Mouse (Mus musculus) left cerebral cortex, adult 11 months (tissue): ENCODE results near the gene Srsx.
"Not testable (repeated sequence)": the region's sequence is repeated elsewhere in the genome, so short reads cannot be mapped to it uniquely, and the experiment has no call there.

ENCODE experiments used
- DNase-seq: peaks from one replicate; pipeline ENCODE4 v3.0.0; 2022; ENCODE audit warnings: low spot score

Gene Srsx

DNA sequence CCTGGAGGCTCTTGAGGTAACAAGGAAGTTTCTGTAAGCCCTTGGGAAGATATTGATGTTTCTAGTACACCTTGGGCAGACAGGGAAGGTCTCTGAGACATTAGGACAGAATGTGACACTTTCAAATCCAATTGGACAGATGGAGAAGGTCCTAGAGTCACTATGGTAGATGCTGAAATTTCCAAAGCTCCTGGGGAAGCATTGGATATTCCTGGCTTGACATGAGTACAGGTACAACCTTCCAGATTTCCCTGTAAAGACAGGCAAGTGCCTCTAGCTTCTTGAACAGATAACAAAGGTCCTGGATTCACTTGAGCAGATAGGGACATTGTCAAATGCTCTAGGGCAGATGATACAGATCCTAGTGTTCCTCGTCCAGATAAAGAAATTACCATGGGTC lies at the start of gene Srsx:
Gene Srsx (minus strand): TSS at position 101 of the 400 bp plus-strand sequence.
- not testable (repeated sequence) for DNase-seq

DNA sequence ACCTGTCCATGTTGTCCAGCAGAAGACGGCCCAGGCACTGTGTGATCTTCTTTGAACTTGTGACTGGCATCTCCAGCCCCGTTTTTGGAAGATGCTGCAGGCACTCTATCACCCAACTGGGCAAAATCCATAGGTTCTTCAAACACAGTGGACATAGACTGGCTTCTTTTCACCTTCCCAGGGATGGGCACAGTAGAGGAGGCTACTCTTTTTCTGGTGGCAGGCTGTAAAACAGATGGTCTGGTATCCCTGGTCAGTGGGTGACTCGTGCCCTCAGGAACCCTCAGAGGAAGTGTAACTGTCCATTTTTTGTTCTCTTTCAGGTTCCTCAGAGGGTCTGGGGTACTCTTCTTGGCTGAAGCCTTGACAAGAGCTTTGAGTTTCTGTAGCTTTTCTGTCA lies 24.5 kb upstream of the Srsx start, which contains the start of gene Gm17577:
Gene Gm17577 (minus strand): TSS at position 101 of the 400 bp plus-strand sequence.
- DNase-seq = not testable (repeated sequence)
